Mouse (Mus musculus) cerebellum, postnatal 25 days (tissue): Measurements from ENCODE around the gene Morc1.
A peak's percentile ranks its signal among the peaks of the same experiment; 100 is the strongest.

Experiments
- DNase-seq, 2 experiments: peaks; one replicate each; pipeline ENCODE4 v3.0.0; 2021; ENCODE audit warnings: mixed read lengths in 2 of 2

The Morc1 gene

DNA sequence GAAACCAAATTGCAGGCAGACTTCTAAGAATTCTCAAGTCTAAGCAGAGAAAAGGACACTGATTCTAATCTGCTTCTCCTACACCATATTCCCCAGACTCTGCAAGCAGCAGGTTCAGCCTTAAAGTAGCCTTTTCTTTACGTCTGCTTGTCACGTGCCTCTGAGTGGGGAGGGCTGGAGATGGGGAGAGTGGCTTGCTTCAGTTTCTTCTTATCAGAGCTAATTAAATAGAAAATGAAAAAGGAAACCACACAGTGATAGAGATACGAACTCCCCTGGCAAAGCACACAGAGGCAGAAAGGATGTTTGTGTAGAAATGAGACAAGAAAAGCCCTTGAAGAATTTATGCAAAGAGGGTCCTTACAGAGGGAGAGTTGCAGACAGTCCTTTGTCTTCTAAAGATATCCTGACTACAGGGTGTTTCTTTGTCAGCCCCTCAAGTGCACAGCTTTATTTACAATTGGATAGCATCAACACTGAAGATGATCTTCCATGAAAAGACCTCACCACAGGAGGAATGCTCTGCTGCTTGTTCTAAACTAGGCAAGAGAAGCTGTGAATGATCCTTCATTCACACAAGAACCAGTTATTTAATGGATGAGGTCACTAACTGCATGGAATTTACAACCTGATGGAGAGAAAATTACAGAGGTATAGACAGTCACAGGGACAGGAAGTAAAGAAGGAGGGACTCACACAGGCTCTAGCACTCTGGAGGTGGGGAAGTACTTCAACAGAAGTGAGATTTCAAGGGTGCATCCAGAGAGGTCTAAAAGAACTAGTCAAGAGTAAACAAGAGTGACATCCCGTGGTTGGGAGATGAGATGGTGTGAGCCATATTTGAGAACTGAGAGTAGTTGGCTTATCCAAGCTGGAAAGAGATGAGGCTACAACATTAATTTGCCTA, 44.1 kb downstream of the Morc1 start:
- no peak for DNase-seq

DNA sequence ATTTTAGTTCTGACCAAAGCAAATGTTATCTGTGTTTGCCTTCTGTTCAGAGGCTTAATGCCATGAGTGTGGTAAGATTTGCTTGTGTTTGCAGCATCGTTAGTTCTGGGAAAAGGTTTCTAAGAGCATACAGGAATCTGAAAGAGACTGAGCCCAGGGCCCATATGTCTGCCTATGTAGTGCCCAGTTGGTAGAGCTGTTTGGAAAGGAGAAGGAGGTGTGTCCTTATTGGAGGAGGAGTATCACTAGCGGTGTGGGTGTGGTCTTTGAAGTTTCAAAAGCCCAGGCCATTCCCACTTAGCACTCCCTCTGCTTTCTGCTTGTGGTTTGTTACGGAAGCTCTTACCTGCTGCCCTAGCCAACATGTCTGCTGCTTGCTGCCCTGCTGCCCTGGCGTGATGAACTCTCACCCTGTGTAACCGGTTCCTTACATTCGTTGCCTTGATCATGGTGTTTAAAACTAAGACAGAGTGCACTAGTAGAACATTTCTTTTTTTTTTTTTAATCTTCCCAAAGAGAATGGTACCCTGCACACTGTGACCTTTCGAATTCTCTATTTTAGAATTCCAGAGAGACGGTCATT, 48.3 kb downstream of the Morc1 start:
- no peak for DNase-seq

DNA sequence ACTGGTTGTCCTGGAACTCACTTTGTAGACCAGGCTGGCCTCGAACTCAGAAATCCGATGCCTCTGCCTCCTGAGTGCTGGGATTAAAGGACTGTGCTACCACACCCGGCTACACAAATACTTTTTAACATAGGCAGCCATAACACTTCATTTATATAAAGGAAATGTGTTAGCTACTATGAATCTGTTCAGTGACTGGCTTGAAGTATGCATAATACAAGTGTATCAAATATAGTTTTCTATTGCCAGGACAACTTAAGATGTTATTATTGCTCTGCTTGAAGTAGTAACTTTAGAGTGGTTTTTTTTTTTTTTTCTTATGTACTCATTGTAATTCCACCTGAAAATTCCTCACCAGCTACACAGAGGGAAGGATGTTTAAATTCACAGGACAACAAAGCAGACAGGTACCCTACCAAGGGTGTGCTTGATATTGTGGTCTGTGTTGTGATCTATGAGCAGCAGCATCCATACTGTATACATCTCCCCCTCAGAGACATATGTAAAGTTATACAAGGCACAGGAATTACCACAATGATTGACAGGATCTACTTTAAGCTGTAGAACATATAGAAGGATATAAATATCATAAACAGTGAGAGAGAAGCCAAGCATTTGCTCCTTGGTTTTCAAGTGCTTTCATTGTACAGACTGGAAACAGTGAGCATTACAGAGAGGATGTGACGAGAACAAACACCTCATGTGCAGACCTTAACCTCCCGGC, 85.9 kb downstream of the Morc1 start:
- DNase-seq = no peak

DNA sequence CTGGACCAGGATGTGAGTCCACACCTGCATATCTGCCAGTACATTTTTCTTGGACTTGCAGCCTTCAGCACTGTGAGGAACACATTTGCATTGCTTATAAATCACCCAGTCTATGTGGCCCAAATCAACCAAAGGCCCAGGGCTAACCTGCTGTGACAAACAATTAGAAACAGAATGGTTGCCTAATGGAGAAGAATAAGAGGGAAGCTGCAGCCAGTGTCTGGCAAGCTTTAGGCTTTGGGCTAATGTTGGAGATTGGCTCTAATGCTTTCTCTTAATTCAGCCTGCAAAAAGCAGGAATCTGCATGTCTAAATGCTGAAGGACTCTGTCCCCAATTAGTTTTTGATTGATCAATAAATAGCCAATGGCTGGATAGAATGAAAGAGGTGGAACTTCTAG, 88.5 kb downstream of the Morc1 start:
- DNase-seq = no peak

GRCm38 (mm10) chr16:48537108-48537507, 106.1 kb downstream of the Morc1 start:
- no peak for DNase-seq

DNA sequence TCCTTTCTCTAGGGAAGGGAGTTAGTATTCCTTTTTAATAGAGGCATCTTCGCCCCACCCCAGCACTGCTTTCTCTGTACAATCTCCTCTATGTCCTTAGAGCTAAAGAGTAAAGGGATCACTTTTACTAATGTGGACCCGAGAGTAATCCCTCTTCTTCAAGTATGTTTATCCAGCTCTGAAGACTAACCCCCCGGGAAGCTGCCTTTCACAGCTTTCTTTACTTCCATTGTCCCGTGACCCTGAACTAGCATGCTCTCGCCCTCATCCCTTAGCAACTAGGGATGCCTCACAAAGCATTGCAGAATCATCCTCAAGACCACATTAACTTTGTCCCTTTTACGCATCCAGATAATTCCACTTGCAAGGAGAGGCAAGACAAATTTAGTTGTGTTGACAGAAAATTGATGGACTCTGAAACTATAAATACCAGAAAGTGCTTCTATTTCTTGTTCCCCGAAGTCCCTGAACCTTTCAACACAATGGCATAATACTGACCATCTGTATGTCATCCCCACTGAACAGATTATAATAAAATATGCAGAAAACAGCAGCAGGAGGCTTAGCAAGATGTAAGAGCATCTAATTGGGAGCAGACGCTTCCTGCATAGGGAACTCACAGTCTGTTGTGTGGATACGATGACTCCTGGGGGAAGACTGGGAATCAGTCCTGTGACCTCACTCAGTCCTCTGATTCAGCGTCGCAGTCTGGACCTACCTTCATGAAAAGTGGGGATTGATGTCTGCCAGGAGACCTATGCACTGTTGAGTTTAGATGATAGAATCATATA, 131.4 kb downstream of the Morc1 start:
- DNase-seq = no peak

DNA sequence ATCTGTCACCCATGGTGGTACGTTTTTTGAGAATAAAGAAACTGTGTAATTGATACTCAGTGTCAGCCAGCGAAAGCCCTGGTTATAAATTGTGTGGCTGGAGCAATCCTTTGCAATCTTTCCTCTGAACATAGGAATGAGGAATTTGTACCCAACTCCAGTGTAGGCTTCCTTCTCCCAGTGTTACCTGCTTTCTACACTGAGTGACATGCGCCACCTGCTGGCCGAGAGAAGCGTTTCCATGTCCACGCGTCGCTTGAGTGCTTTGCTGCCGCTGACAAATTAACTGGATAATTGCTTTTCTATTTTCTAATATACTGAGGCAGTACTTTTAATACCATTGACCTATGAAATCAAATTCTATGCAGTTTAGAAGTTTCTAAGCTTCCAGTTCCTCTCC, 139.3 kb downstream of the Morc1 start:
- DNase-seq = peak; percentile 79 to 89

DNA sequence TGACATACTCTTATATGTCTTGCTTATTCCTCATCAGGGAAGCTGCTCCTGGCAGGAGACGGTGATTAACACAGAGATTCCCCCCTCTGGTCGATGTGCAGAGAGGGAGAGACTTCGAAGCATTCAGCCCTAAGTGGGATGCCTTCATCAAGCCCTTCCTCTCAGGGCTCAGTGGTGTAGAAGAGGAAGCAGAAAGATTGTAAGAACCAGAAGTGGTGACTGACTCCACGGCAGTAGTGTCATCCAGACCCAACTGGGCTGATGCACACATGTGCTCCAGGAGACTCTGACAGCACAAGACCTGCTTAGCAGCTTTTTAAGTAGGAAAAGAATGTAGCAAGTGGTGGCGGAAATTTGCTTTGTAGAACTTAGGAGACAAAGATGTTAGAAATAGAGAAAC, 143.0 kb downstream of the Morc1 start:
- no peak for DNase-seq

GRCm38 (mm10) chr16:48574499-48574898, 143.5 kb downstream of the Morc1 start:
- DNase-seq = no peak

GRCm38 (mm10) chr16:48585369-48585768, 154.3 kb downstream of the Morc1 start:
- no peak for DNase-seq

GRCm38 (mm10) chr16:48594457-48594856, 163.4 kb downstream of the Morc1 start:
- no peak for DNase-seq

GRCm38 (mm10) chr16:48595216-48595615, 164.2 kb downstream of the Morc1 start:
- no peak for DNase-seq

GRCm38 (mm10) chr16:48603735-48604211, 172.7 kb downstream of the Morc1 start:
- DNase-seq = no peak

DNA sequence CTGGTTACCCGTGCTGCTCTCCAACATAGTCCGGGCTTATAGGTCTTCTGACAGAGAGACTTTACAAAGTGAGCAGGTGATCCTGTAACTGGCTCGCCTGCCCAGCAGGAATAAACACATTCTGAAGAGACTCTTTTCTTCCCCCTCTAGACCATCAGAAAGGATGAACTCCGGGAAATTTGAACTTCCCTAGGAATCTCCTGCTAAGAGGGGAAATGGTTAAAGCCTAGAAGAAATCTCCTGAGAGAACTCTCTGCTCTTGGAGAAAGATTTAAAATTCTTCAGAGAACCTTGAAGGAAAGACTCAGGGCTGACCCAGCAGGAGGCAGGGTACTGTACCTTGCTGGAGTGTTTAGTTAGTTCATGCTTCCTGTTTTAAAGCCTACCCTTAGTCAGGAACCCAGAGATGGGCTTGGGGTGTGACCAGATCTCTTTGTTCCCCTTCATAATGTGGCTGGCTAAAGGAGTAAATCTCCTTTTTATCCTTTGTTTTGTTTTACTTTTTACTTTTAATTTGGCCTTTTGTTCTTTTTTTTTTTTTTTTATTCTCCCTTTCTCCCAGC, 175.5 kb downstream of the Morc1 start:
- DNase-seq = no peak

- DNase-seq = no peak
Observed at GRCm38 (mm10) chr16:48608224-48608623, 177.2 kb downstream of the Morc1 start.

DNA sequence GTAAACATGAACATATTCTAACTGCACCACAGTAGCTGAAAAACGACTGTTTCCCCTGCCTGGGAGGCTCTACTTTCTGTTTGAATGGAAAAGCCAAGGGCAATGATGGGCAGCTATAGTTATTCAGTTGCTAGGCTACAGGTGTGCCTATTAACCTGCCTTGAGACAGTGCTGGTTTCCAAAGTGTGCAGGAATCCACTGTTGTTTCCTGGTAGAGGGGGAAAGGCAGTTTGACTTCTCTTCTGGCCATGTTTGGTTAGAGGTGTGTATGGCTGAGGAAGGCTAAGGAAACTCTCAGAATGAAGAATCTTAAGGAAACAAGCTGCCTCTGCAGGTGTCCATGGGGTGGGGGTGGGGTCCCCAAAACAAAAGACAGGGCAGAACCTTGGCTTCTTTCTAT, 179.8 kb downstream of the Morc1 start:
- DNase-seq = no peak

GRCm38 (mm10) chr16:48611436-48611835, 180.4 kb downstream of the Morc1 start:
- DNase-seq = no peak

DNA sequence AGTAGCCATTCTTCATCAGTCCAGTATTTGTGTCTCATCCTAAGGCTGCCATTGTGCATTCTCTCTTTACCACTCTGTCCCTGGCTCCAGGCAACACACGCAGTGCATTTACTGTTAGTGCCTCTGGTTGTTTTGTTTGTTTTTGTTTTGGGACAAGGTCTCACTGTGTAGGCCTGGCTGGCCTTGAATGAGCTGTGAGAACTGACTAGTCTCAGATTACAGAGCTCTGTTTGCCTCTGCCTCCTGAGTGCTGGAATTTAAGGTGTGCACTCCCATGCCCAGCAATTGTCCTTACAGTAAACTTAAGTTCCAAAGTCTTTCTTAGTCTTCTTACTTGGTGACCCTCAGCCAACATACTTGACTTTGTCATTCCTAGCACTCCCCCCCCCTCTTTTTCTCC, 182.7 kb downstream of the Morc1 start:
- DNase-seq = no peak

DNA sequence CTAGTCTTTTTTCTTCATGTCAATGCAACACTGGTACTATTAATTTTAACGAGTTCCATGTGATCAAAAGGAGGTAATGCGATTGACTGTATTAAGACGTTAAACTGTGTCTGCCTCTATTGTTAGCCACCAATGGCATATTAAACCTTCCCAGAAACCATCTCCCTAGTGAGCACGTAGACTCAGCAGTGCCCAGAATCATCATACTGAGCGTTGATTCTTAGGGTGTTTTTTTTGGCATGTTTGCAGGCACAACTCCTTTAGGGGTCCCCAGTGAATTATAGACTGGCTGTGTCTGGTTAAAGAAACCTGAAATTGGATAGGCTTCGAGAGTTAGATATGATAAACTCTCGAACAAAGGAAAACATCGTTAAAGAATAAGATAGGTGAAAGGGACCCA, 189.5 kb downstream of the Morc1 start:
- DNase-seq = no peak

GRCm38 (mm10) chr16:48621019-48621418, 190.0 kb downstream of the Morc1 start:
- no peak for DNase-seq

DNA sequence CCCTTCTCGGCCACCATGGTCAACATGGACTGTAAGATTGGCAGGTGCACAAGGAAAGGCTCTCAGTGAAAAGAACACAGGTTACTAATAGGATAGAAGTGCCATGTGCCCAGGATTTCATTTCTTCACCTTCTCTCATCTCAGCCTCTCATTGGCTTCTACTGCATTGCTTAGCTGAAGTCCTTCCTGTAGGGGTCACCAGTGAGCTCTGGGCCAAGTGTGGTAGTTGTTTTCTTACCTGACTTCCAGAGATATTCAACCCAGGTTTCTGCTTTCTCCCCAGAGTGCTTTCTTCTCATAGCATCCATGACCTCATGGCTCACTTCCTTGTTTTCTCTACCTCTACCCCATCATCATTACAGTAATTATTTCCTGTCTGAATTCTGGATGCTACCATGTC, 192.4 kb downstream of the Morc1 start:
- no peak for DNase-seq

GRCm38 (mm10) chr16:48626186-48626585, 195.1 kb downstream of the Morc1 start:
- no peak for DNase-seq
